Mouse (Mus musculus) kidney, adult 10 weeks (tissue): Measurements from ENCODE around the gene H2al1g. TPM values are rescaled to one million over a fixed set of nuclear protein-coding genes. Genes with fewer than 3 reads are reported as not detected.

Experiments
- polyA plus RNA-seq: library from polyadenylated mRNA; stranded (reverse); fragments of 350-450 nt; fragmentation: Illumina TruSeq; extraction: RNeasy Lipid Tissue Mini Kit (QIAGEN cat#74804); gene quantifications from one replicate; pipeline ENCODE4 v1.2.3, GENCODE M21; 2014; ENCODE audit warnings: low read depth, low replicate concordance

Gene H2al1g
- not detected for polyA plus RNA-seq

DNA sequence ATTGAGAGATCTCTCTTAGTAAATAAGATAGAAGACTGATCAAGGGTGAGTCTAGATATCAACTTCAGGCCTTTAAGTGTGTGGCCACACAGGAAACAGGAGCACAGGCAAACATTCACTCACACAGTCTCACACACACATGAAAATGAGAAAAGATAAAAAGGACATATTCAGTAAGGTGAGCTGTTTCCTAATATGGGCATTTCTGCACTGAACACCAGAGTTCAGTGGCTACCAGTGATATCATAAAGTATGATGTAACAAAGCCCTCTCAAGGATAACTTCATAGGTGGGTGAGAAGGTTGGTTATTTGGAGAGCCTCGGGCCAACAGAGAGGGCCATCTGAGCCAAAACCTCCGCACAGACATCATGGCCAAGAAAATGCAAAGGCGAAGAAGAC is at the start of gene H2al1g:
Gene H2al1g (plus strand): TSS at position 301 of the 400 bp plus-strand sequence.

DNA sequence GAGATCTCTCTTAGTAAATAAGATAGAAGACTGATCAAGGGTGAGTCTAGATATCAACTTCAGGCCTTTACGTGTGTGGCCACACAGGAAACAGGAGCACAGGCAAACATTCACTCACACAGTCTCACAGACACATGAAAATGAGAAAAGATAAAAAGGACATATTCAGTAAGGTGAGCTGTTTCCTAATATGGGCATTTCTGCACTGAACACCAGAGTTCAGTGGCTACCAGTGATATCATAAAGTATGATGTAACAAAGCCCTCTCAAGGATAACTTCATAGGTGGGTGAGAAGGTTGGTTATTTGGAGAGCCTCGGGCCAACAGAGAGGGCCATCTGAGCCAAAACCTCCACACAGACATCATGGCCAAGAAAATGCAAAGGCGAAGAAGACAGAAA is 19.1 kb upstream of the H2al1g start, which contains the start of gene H2al1a:
Gene H2al1a (plus strand): TSS at position 301 of the 400 bp plus-strand sequence.

DNA sequence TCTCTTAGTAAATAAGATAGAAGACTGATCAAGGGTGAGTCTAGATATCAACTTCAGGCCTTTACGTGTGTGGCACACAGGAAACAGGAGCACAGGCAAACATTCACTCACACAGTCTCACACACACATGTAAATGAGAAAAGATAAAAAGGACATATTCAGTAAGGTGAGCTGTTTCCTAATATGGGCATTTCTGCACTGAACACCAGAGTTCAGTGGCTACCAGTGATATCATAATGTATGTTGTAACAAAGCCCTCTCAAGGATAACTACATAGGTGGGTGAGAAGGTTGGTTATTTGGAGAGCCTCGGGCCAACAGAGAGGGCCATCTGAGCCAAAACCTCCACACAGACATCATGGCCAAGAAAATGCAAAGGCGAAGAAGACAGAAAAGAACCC is 15.9 kb upstream of the H2al1g start, which contains the start of gene H2al1b:
Gene H2al1b (plus strand): TSS at position 301 of the 400 bp plus-strand sequence.

DNA sequence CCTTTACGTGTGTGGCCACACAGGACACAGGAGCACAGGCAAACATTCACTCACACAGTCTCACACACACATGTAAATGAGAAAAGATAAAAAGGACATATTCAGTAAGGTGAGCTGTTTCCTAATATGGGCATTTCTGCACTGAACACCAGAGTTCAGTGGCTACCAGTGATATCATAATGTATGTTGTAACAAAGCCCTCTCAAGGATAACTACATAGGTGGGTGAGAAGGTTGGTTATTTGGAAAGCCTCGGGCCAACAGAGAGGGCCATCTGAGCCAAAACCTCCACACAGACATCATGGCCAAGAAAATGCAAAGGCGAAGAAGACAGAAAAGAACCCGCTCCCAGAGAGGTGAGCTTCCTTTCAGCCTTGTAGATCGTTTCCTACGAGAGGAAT is 12.7 kb upstream of the H2al1g start, which contains the start of gene H2al1c:
Gene H2al1c (plus strand): TSS at position 301 of the 400 bp plus-strand sequence.

DNA sequence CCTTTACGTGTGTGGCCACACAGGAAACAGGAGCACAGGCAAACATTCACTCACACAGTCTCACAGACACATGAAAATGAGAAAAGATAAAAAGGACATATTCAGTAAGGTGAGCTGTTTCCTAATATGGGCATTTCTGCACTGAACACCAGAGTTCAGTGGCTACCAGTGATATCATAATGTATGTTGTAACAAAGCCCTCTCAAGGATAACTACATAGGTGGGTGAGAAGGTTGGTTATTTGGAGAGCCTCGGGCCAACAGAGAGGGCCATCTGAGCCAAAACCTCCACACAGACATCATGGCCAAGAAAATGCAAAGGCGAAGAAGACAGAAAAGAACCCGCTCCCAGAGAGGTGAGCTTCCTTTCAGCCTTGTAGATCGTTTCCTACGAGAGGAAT is 9.5 kb upstream of the H2al1g start, which contains the start of gene H2al1d:
Gene H2al1d (plus strand): TSS at position 301 of the 400 bp plus-strand sequence.

DNA sequence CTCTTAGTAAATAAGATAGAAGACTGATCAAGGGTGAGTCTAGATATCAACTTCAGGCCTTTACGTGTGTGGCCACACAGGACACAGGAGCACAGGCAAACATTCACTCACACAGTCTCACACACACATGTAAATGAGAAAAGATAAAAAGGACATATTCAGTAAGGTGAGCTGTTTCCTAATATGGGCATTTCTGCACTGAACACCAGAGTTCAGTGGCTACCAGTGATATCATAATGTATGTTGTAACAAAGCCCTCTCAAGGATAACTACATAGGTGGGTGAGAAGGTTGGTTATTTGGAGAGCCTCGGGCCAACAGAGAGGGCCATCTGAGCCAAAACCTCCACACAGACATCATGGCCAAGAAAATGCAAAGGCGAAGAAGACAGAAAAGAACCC is 6.4 kb upstream of the H2al1g start, which contains the start of gene H2al1e:
Gene H2al1e (plus strand): TSS at position 301 of the 400 bp plus-strand sequence.

DNA sequence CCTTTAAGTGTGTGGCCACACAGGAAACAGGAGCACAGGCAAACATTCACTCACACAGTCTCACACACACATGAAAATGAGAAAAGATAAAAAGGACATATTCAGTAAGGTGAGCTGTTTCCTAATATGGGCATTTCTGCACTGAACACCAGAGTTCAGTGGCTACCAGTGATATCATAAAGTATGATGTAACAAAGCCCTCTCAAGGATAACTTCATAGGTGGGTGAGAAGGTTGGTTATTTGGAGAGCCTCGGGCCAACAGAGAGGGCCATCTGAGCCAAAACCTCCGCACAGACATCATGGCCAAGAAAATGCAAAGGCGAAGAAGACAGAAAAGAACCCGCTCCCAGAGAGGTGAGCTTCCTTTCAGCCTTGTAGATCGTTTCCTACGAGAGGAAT is 3.2 kb upstream of the H2al1g start, which contains the start of gene H2al1f:
Gene H2al1f (plus strand): TSS at position 301 of the 400 bp plus-strand sequence.

DNA sequence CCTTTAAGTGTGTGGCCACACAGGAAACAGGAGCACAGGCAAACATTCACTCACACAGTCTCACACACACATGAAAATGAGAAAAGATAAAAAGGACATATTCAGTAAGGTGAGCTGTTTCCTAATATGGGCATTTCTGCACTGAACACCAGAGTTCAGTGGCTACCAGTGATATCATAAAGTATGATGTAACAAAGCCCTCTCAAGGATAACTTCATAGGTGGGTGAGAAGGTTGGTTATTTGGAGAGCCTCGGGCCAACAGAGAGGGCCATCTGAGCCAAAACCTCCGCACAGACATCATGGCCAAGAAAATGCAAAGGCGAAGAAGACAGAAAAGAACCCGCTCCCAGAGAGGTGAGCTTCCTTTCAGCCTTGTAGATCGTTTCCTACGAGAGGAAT is 3.1 kb downstream of the H2al1g start, which contains the start of gene H2al1h:
Gene H2al1h (plus strand): TSS at position 301 of the 400 bp plus-strand sequence.

DNA sequence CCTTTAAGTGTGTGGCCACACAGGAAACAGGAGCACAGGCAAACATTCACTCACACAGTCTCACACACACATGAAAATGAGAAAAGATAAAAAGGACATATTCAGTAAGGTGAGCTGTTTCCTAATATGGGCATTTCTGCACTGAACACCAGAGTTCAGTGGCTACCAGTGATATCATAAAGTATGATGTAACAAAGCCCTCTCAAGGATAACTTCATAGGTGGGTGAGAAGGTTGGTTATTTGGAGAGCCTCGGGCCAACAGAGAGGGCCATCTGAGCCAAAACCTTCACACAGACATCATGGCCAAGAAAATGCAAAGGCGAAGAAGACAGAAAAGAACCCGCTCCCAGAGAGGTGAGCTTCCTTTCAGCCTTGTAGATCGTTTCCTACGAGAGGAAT is 6.3 kb downstream of the H2al1g start, which contains the start of gene H2al1i:
Gene H2al1i (plus strand): TSS at position 301 of the 400 bp plus-strand sequence.

DNA sequence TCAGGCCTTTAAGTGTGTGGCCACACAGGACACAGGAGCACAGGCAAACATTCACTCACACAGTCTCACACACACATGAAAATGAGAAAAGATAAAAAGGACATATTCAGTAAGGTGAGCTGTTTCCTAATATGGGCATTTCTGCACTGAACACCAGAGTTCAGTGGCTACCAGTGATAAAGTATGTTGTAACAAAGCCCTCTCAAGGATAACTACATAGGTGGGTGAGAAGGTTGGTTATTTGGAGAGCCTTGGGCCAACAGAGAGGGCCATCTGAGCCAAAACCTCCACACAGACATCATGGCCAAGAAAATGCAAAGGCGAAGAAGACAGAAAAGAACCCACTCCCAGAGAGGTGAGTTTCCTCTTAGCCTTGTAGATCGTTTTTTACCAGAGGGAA is 9.5 kb downstream of the H2al1g start, which contains the start of gene H2al1j:
Gene H2al1j (plus strand): TSS at position 301 of the 400 bp plus-strand sequence.

Other genes with a start within 250 kb of the H2al1g start
- not detected for gene H2al1a, start 19.0 kb upstream of the H2al1g start, polyA plus RNA-seq
- not detected for gene H2al1b, start 15.8 kb upstream of the H2al1g start, polyA plus RNA-seq
- not detected for gene H2al1c, start 12.6 kb upstream of the H2al1g start, polyA plus RNA-seq
- gene H2al1d, start 9.4 kb upstream of the H2al1g start, polyA plus RNA-seq, result not detected
- gene H2al1e, start 6.3 kb upstream of the H2al1g start, polyA plus RNA-seq, result not detected
- gene H2al1f, start 3.1 kb upstream of the H2al1g start, polyA plus RNA-seq, result not detected
- gene H2al1h, start 3.2 kb downstream of the H2al1g start, polyA plus RNA-seq, result not detected
- not detected for gene H2al1i, start 6.4 kb downstream of the H2al1g start, polyA plus RNA-seq
- gene H2al1j, start 9.6 kb downstream of the H2al1g start, polyA plus RNA-seq, result not detected